ENCODE assay signal across 23 mouse cellular contexts in genomic region chr7:114194224-114194623, GRCm38 (mm10).
A peak's percentile ranks its signal among the peaks of the same experiment; 100 is the strongest.
DNase-seq lines count a peak whose midpoint lies in the region; ATAC-seq and TF ChIP-seq lines count a peak whose summit lies in the region.
"Had no signal": no experiment of that assay in that cellular context is flagged by ENCODE, and none has a peak within 500 bp of the region (broad histone marks: within the 10 kb centered on the region; RNA-seq: fewer than 3 reads in every experiment).

No protein-coding gene starts in this region.

- 28% methylated on average over 4 of the region's 4 CpGs for WGBS in liver, embryonic 16.5 days (ENCODE audit: insufficient replicate concordance)
- WGBS in liver, embryonic 11.5 days: 59% methylated on average over 4 of the region's 4 CpGs
- 89% methylated on average over 4 of the region's 4 CpGs for WGBS in forebrain, postnatal 0 days
- WGBS in hindbrain, embryonic 12.5 days: 89% methylated on average over 4 of the region's 4 CpGs

- no peaks in the 10 kb centered on the region for H3K9me3 ChIP-seq in liver, embryonic 16.5 days (replicated peaks; ENCODE audit: control insufficient read depth, low read length)
- H3K9me3 ChIP-seq in liver, embryonic 11.5 days (ENCODE audit: control insufficient read depth, low read length): no peaks in the 10 kb centered on the region
- no peaks in the 10 kb centered on the region for H3K9me3 ChIP-seq in forebrain, postnatal 0 days (ENCODE audit: low read length)
- no peaks in the 10 kb centered on the region for H3K9me3 ChIP-seq in hindbrain, embryonic 12.5 days (replicated peaks)
- H3K9me3 ChIP-seq: embryonic facial prominence, embryonic 15.5 days; forebrain, embryonic 10.5 days; forebrain, embryonic 15.5 days; G1E; heart, embryonic 13.5 days had no signal

- TF ChIP-seq CTCF in bone marrow macrophage, adult 2 months (IDR thresholded peaks at IDR 0.05; ENCODE audit: low read depth, low read length): no peak
- TF ChIP-seq CTCF in forebrain, postnatal 0 days (IDR thresholded peaks at IDR 0.05; ENCODE audit: low read depth): no peak

- no peak overlapping the region for H3K4me3 ChIP-seq in liver, embryonic 16.5 days (ENCODE audit: low read depth, low read length)
- H3K4me3 ChIP-seq in liver, embryonic 11.5 days (ENCODE audit: low read depth, low read length): no peak overlapping the region
- H3K4me3 ChIP-seq in bone marrow macrophage, adult 2 months (ENCODE audit: insufficient read depth, low read length): peak overlapping the region; percentile 26
- no peak overlapping the region for H3K4me3 ChIP-seq in forebrain, postnatal 0 days (ENCODE audit: low read depth, low read length)
- H3K4me3 ChIP-seq in hindbrain, embryonic 12.5 days: no peak overlapping the region
- H3K4me3 ChIP-seq: embryonic facial prominence, embryonic 15.5 days; erythroblast, embryonic 14.5 days; forebrain, embryonic 10.5 days; forebrain, embryonic 15.5 days; heart, embryonic 13.5 days had no signal

- H3K9ac ChIP-seq in liver, embryonic 16.5 days (ENCODE audit: low read depth, low read length): no peak overlapping the region
- H3K9ac ChIP-seq in liver, embryonic 11.5 days (ENCODE audit: low read depth, low read length): no peak overlapping the region
- no peak overlapping the region for H3K9ac ChIP-seq in forebrain, postnatal 0 days
- H3K9ac ChIP-seq in hindbrain, embryonic 12.5 days: no peak overlapping the region
- H3K9ac ChIP-seq: embryonic facial prominence, embryonic 15.5 days; forebrain, embryonic 15.5 days; heart, embryonic 13.5 days had no signal

- no peak for TF ChIP-seq POLR2A in bone marrow macrophage, adult 2 months (IDR thresholded peaks at IDR 0.05; ENCODE audit: borderline replicate concordance, low read depth, low read length)

- no peak for DNase-seq in liver, embryonic 11.5 days (ENCODE audit: low spot score)
- DNase-seq in left cerebral cortex, adult 18-20 months (ENCODE audit: low spot score in 2 of 2): no peak
- no peak for DNase-seq in forebrain, postnatal 0 days
- DNase-seq: adrenal gland, postnatal 10 days; cerebellum, adult 18-20 months; cerebellum, adult 9-11 months; cerebellum, postnatal 36 days; embryo, embryonic 11 days; gastrocnemius, postnatal 10 days; heart, postnatal 36 days had no signal

- ATAC-seq in liver, embryonic 16.5 days (ENCODE audit: low read depth): 0 out of 2 replicates have a peak, but pooled peaks have one; percentile 19
- no peak for ATAC-seq in liver, embryonic 11.5 days (replicated peaks; ENCODE audit: low FRiP score)
- ATAC-seq in granulocyte monocyte progenitor cell, adult 5-6 weeks (replicated peaks; ENCODE audit: poor library complexity, severe bottlenecking): peak; percentile 80
- ATAC-seq in monocyte, adult 5-6 weeks (replicated peaks; ENCODE audit: insufficient number of reproducible peaks, low FRiP score, low TSS enrichment, poor library complexity, severe bottlenecking): 0 out of 2 replicates have a peak, but pooled peaks have one; percentile 9
- no peak for ATAC-seq in forebrain, postnatal 0 days
- no peak for ATAC-seq in hindbrain, embryonic 12.5 days (ENCODE audit: low FRiP score)
- ATAC-seq: CD4-positive, CD25-positive, alpha-beta regulatory T cell, adult 4 months; forebrain, embryonic 15.5 days; hindbrain, embryonic 16.5 days had no signal

- H3K4me1 ChIP-seq in liver, embryonic 16.5 days (ENCODE audit: control insufficient read depth, low read depth, low read length): no peaks in the 10 kb centered on the region
- no peaks in the 10 kb centered on the region for H3K4me1 ChIP-seq in liver, embryonic 11.5 days (replicated peaks; ENCODE audit: control insufficient read depth, insufficient read depth, low read length)
- H3K4me1 ChIP-seq in bone marrow macrophage, adult 2 months (ENCODE audit: control insufficient read depth, insufficient read depth, low read length): peaks cover 29% of the 10 kb centered on the region
- no peaks in the 10 kb centered on the region for H3K4me1 ChIP-seq in forebrain, postnatal 0 days (ENCODE audit: insufficient read depth)
- no peaks in the 10 kb centered on the region for H3K4me1 ChIP-seq in hindbrain, embryonic 12.5 days
- H3K4me1 ChIP-seq: embryonic facial prominence, embryonic 15.5 days; forebrain, embryonic 10.5 days; forebrain, embryonic 15.5 days had no signal

- no peak overlapping the region for H3K4me2 ChIP-seq in liver, embryonic 16.5 days (ENCODE audit: low read depth, low read length)
- no peak overlapping the region for H3K4me2 ChIP-seq in liver, embryonic 11.5 days
- no peak overlapping the region for H3K4me2 ChIP-seq in forebrain, postnatal 0 days (ENCODE audit: low read depth)
- no peak overlapping the region for H3K4me2 ChIP-seq in hindbrain, embryonic 12.5 days (replicated peaks)
- H3K4me2 ChIP-seq: embryonic facial prominence, embryonic 15.5 days; forebrain, embryonic 15.5 days; heart, embryonic 13.5 days had no signal

- H3K36me3 ChIP-seq in liver, embryonic 16.5 days (ENCODE audit: control insufficient read depth, insufficient read depth): no peaks in the 10 kb centered on the region
- no peaks in the 10 kb centered on the region for H3K36me3 ChIP-seq in liver, embryonic 11.5 days (ENCODE audit: control insufficient read depth, insufficient read depth, low read length)
- H3K36me3 ChIP-seq in forebrain, postnatal 0 days (ENCODE audit: insufficient read depth): no peaks in the 10 kb centered on the region
- no peaks in the 10 kb centered on the region for H3K36me3 ChIP-seq in hindbrain, embryonic 12.5 days
- H3K36me3 ChIP-seq: embryonic facial prominence, embryonic 15.5 days; forebrain, embryonic 10.5 days; forebrain, embryonic 15.5 days; G1E; heart, embryonic 13.5 days had no signal

- no peak overlapping the region for H3K27ac ChIP-seq in liver, embryonic 16.5 days (ENCODE audit: low read length)
- H3K27ac ChIP-seq in liver, embryonic 11.5 days (ENCODE audit: low read depth, low read length): no peak overlapping the region
- peak overlapping the region; percentile 88 for H3K27ac ChIP-seq in bone marrow macrophage, adult 2 months (ENCODE audit: insufficient read depth, low read depth, low read length)
- no peak overlapping the region for H3K27ac ChIP-seq in forebrain, postnatal 0 days (ENCODE audit: low read depth, low read length)
- H3K27ac ChIP-seq in hindbrain, embryonic 12.5 days: no peak overlapping the region
- H3K27ac ChIP-seq: embryonic facial prominence, embryonic 15.5 days; forebrain, embryonic 10.5 days; forebrain, embryonic 15.5 days; heart, embryonic 13.5 days had no signal

- H3K27me3 ChIP-seq in liver, embryonic 16.5 days (ENCODE audit: control insufficient read depth, insufficient read depth, low read depth, low read length): no peaks in the 10 kb centered on the region
- H3K27me3 ChIP-seq in liver, embryonic 11.5 days (replicated peaks; ENCODE audit: control insufficient read depth, insufficient read depth, low read length): no peaks in the 10 kb centered on the region
- no peaks in the 10 kb centered on the region for H3K27me3 ChIP-seq in forebrain, postnatal 0 days (ENCODE audit: insufficient read depth, low read length)
- H3K27me3 ChIP-seq in hindbrain, embryonic 12.5 days: no peaks in the 10 kb centered on the region
- H3K27me3 ChIP-seq: embryonic facial prominence, embryonic 15.5 days; forebrain, embryonic 15.5 days; heart, embryonic 13.5 days had no signal

Comparison
In these comparisons a context has a peak if more than half of its experiments do, and no peak if none do; other contexts are left out.
1. ATAC-seq: peak in liver, embryonic 16.5 days (single experiment), granulocyte monocyte progenitor cell, adult 5-6 weeks (single experiment) and monocyte, adult 5-6 weeks (single experiment); none in liver, embryonic 11.5 days (single experiment), forebrain, postnatal 0 days (single experiment) and hindbrain, embryonic 12.5 days (single experiment).